Mouse (Mus musculus) intestine, embryonic 14.5 days (tissue): Measurements from ENCODE around the gene Slc25a39. TPM values are rescaled to one million over a fixed set of nuclear protein-coding genes. Genes with fewer than 3 reads are reported as not detected.

ENCODE experiments used
- ATAC-seq: fragments of 200-750 bp; cut with Nextera tagmentation; replicated peaks from 2 replicates; pipeline ENCODE4 v1.8.0; 2017; ENCODE audit warnings: low read depth, moderate number of reproducible peaks, moderate TSS enrichment, moderate library complexity; ENCODE audit not compliant: low FRiP score, low TSS enrichment
- DNase-seq: peaks from one replicate; pipeline ENCODE4 v3.0.0-alpha.2; 2018; ENCODE audit warnings: low spot score
- H3K27ac ChIP-seq: fragments of 300-500 bp; sonication (generic); 2 replicates; pipeline ENCODE4 v1.5.1; 2014; ENCODE audit warnings: low read depth, mild to moderate bottlenecking, control low read depth
- H3K27me3 ChIP-seq: fragments of 300-500 bp; sonication (generic); replicated peaks from 2 replicates; pipeline ENCODE4 v1.6.1; 2014; ENCODE audit warnings: low read length, control low read depth; ENCODE audit not compliant: control insufficient read depth, insufficient read depth
- H3K36me3 ChIP-seq: fragments of 300-500 bp; sonication (generic); 2 replicates; pipeline ENCODE4 v1.6.1; 2014; ENCODE audit warnings: low read length, control low read depth; ENCODE audit not compliant: control insufficient read depth, insufficient read depth
- H3K4me1 ChIP-seq: fragments of 300-500 bp; sonication (generic); replicated peaks from 2 replicates; pipeline ENCODE4 v1.6.1; 2014; ENCODE audit warnings: low read length, control low read depth, mixed read lengths; ENCODE audit not compliant: control insufficient read depth, insufficient read depth
- H3K4me2 ChIP-seq: fragments of 300-500 bp; sonication (generic); 2 replicates; pipeline ENCODE4 v1.6.1; 2014; ENCODE audit warnings: low read length
- H3K4me3 ChIP-seq: fragments of 300-500 bp; sonication (generic); 2 replicates; pipeline ENCODE4 v1.5.1; 2014; ENCODE audit warnings: low read depth, low read length, control low read depth, mixed read lengths
- H3K9ac ChIP-seq: fragments of 300-500 bp; sonication (generic); 2 replicates; pipeline ENCODE4 v1.6.1; 2014; ENCODE audit warnings: mild to moderate bottlenecking, low read length
- H3K9me3 ChIP-seq: fragments of 300-500 bp; sonication (generic); 2 replicates; pipeline ENCODE4 v1.6.1; 2016; ENCODE audit warnings: low read length, control low read depth; ENCODE audit not compliant: control insufficient read depth
- WGBS: fragments of 180-500 bp; shearing (Covaris S2); extraction: QIAGEN DNeasy Blood & Tissue Kit; methylation state at CpG from one replicate; pipeline ENCODE4 v1.1.7; 2014; 5-methylcytosine and 5-hydroxymethylcytosine counted together
- polyA plus RNA-seq: library from polyadenylated mRNA; unstranded; fragments of >200 nt; fragmentation: Nextera tagmentation; extraction: Ambion mirVana; gene quantifications from 2 replicates; pipeline ENCODE4 v1.2.1, GENCODE M21; 2014

Gene Slc25a39
- polyA plus RNA-seq, 1 experiment from 2014 or later: 296 TPM

GRCm38 (mm10) chr11:102405544-102406285 is 2.0 kb downstream of the Slc25a39 start:
- Histone ChIP-seq H3K9ac (0 out of 2 replicates have a peak overlapping the region, but pooled peaks have one; percentile 83), H3K4me1 (peaks cover 19% of the 10 kb centered on the region), H3K4me2 (peak overlapping the region; percentile 97), H3K27me3 (peaks cover 10% of the 10 kb centered on the region), H3K27ac (no peak overlapping the region), H3K9me3 (no peaks in the 10 kb centered on the region), H3K36me3 (peaks cover 36% of the 10 kb centered on the region), H3K4me3 (peak overlapping the region; percentile 68; the same call in 1 of the 2 replicates)
- DNase-seq: no peak
- 85% methylated on average over 11 of the region's 11 CpGs for WGBS
- ATAC-seq: no peak

- H3K36me3 ChIP-seq: peaks cover 36% of the 10 kb centered on the region
- H3K4me2 ChIP-seq: no peak overlapping the region
- peaks cover 24% of the 10 kb centered on the region for H3K27me3 ChIP-seq
- peaks cover 18% of the 10 kb centered on the region for H3K4me1 ChIP-seq
- no peak overlapping the region for H3K27ac ChIP-seq
- no peak overlapping the region for H3K9ac ChIP-seq
- no peak overlapping the region for H3K4me3 ChIP-seq
- no peaks in the 10 kb centered on the region for H3K9me3 ChIP-seq
- DNase-seq: no peak
- 79% methylated on average over 18 of the region's 18 CpGs for WGBS
- ATAC-seq: no peak
These were observed 3.4 kb downstream of the Slc25a39 start for GRCm38 (mm10) chr11:102404161-102405010.

- Histone ChIP-seq H3K4me2 (no peak overlapping the region), H3K9ac (no peak overlapping the region), H3K36me3 (peaks cover 36% of the 10 kb centered on the region), H3K9me3 (no peaks in the 10 kb centered on the region), H3K4me3 (no peak overlapping the region), H3K27ac (no peak overlapping the region), H3K4me1 (peaks cover 15% of the 10 kb centered on the region), H3K27me3 (peaks cover 30% of the 10 kb centered on the region)
- DNase-seq (no peak), ATAC-seq (no peak)
- 94% methylated on average over 11 of the region's 11 CpGs for WGBS
These were observed 4.1 kb downstream of the Slc25a39 start for GRCm38 (mm10) chr11:102403657-102404056.

GRCm38 (mm10) chr11:102401898-102402500 is 5.7 kb downstream of the Slc25a39 start:
- 70% methylated on average over 12 of the region's 12 CpGs for WGBS

GRCm38 (mm10) chr11:102400513-102401084 is 7.1 kb downstream of the Slc25a39 start:
- Histone ChIP-seq H3K4me3 (no peak overlapping the region), H3K4me1 (0 out of 2 replicates have a peak, but pooled peaks cover 5% of the 10 kb centered on the region), H3K36me3 (peaks cover 36% of the 10 kb centered on the region), H3K9me3 (no peaks in the 10 kb centered on the region), H3K27me3 (peaks cover 45% of the 10 kb centered on the region), H3K9ac (no peak overlapping the region), H3K4me2 (no peak overlapping the region), H3K27ac (no peak overlapping the region)
- DNase-seq: no peak
- 24% methylated on average over 12 of the region's 12 CpGs for WGBS
- ATAC-seq: no peak

More at GRCm38 (mm10) chr11:102401898-102402500, 5.7 kb downstream of the Slc25a39 start:
- peaks cover 12% of the 10 kb centered on the region for H3K4me1 ChIP-seq
- ATAC-seq: no peak
- H3K9me3 ChIP-seq: no peaks in the 10 kb centered on the region
- H3K4me2 ChIP-seq: no peak overlapping the region
- H3K4me3 ChIP-seq: no peak overlapping the region
- no peak for DNase-seq
- peaks cover 41% of the 10 kb centered on the region for H3K27me3 ChIP-seq
- no peak overlapping the region for H3K27ac ChIP-seq
- H3K36me3 ChIP-seq: peaks cover 36% of the 10 kb centered on the region
- no peak overlapping the region for H3K9ac ChIP-seq

GRCm38 (mm10) chr11:102399610-102400072 is 8.1 kb downstream of the Slc25a39 start:
- Histone ChIP-seq H3K27ac (no peak overlapping the region), H3K27me3 (peaks cover 48% of the 10 kb centered on the region), H3K9ac (no peak overlapping the region), H3K4me3 (peak overlapping the region; percentile 24; the same call in 1 of the 2 replicates), H3K36me3 (peaks cover 30% of the 10 kb centered on the region), H3K4me1 (no peaks in the 10 kb centered on the region), H3K9me3 (no peaks in the 10 kb centered on the region), H3K4me2 (peak overlapping the region; percentile 51)
- ATAC-seq (no peak; the same call in 1 of the 2 replicates), DNase-seq (no peak)
- WGBS: 2% methylated on average over 34 of the region's 34 CpGs

GRCm38 (mm10) chr11:102399107-102399506 is 8.6 kb downstream of the Slc25a39 start:
- H3K4me3 ChIP-seq: no peak overlapping the region
- peaks cover 48% of the 10 kb centered on the region for H3K27me3 ChIP-seq
- peaks cover 24% of the 10 kb centered on the region for H3K36me3 ChIP-seq
- 0 out of 2 replicates have a peak, but pooled peaks cover under 1% of the 10 kb centered on the region for H3K4me1 ChIP-seq
- DNase-seq: no peak
- no peaks in the 10 kb centered on the region for H3K9me3 ChIP-seq
- H3K4me2 ChIP-seq: peak overlapping the region; percentile 51
- H3K9ac ChIP-seq: no peak overlapping the region
- no peak overlapping the region for H3K27ac ChIP-seq
- no peak for ATAC-seq
- 12% methylated on average over 15 of the region's 15 CpGs for WGBS
